ENCODE assay signal across 1 mouse cellular context in genomic region chr16:10447781-10448180, GRCm38 (mm10).
A peak's percentile ranks its signal among the peaks of the same experiment; 100 is the strongest.
TF ChIP-seq lines count a peak whose summit lies in the region.

No protein-coding gene starts in this region.

TF ChIP-seq in CH12.LX, 34 proteins besides CTCF, POLR2A, EP300 and RAD21 (continued from another document):
- no peak for TF ChIP-seq SIN3A (IDR thresholded peaks at IDR 0.05; ENCODE audit: low read length)
- no peak for TF ChIP-seq CHD1 (IDR thresholded peaks at IDR 0.05; ENCODE audit: low read depth, low read length)
- peak; percentile 80 for TF ChIP-seq TCF12 (IDR thresholded peaks at IDR 0.05; ENCODE audit: low read depth, low read length)
- TF ChIP-seq NELFE (IDR thresholded peaks at IDR 0.05; ENCODE audit: low read depth, low read length): 0 out of 2 replicates have a peak, but pooled peaks have one; percentile 28
- TF ChIP-seq ZKSCAN1 (IDR thresholded peaks at IDR 0.05; ENCODE audit: borderline replicate concordance, low read depth, low read length): no peak
- TF ChIP-seq MAZ (IDR thresholded peaks at IDR 0.05; ENCODE audit: low read depth, low read length): 0 out of 2 replicates have a peak, but pooled peaks have one; percentile 58
- TF ChIP-seq ELF1 (IDR thresholded peaks at IDR 0.05; ENCODE audit: low read depth, low read length): 0 out of 2 replicates have a peak, but pooled peaks have one; percentile 18
- no peak for TF ChIP-seq ZMIZ1 (IDR thresholded peaks at IDR 0.05; ENCODE audit: low read depth, low read length)
- peak; percentile 78 for TF ChIP-seq CHD2 (IDR thresholded peaks at IDR 0.05; ENCODE audit: low read length)
- no peak for TF ChIP-seq MAX (IDR thresholded peaks at IDR 0.05; ENCODE audit: low read length)
- peak; percentile 17; the same call in 1 of the 2 replicates for TF ChIP-seq SMC3 (IDR thresholded peaks at IDR 0.05; ENCODE audit: low read depth, low read length)
- no peak for TF ChIP-seq KAT2A (IDR thresholded peaks at IDR 0.05; ENCODE audit: insufficient replicate concordance, low read length)
- TF ChIP-seq E2F4 (IDR thresholded peaks at IDR 0.05; ENCODE audit: insufficient replicate concordance, low read depth, low read length): no peak
- TF ChIP-seq ETS1 (conservative IDR thresholded peaks at IDR 0.05; ENCODE audit: low read depth, low read length): peak; percentile 45
- no peak for TF ChIP-seq POLR2AphosphoS2 (IDR thresholded peaks at IDR 0.05; ENCODE audit: low read depth, low read length)
- no peak for TF ChIP-seq ZC3H11A (IDR thresholded peaks at IDR 0.05; ENCODE audit: low read depth, low read length)
- no peak for TF ChIP-seq TBP (conservative IDR thresholded peaks at IDR 0.05; ENCODE audit: low read depth, low read length)
- no peak for TF ChIP-seq MYC (IDR thresholded peaks at IDR 0.05; ENCODE audit: low read depth, low read length)
- TF ChIP-seq USF1 (IDR thresholded peaks at IDR 0.05; ENCODE audit: low read depth, low read length): no peak
- no peak for TF ChIP-seq HCFC1 (IDR thresholded peaks at IDR 0.05; ENCODE audit: low read depth, low read length)
- no peak for TF ChIP-seq USF2 (conservative IDR thresholded peaks at IDR 0.05; ENCODE audit: low read depth, low read length)
- no peak for TF ChIP-seq GABPA (IDR thresholded peaks at IDR 0.05; ENCODE audit: insufficient replicate concordance, low read depth, low read length)
- TF ChIP-seq MAFK (IDR thresholded peaks at IDR 0.05; ENCODE audit: insufficient replicate concordance, low read length): no peak
- TF ChIP-seq IRF4 (IDR thresholded peaks at IDR 0.05; ENCODE audit: low read depth, low read length): peak; percentile 62; the same call in 1 of the 2 replicates
- 0 out of 2 replicates have a peak, but pooled peaks have one; percentile 12 for TF ChIP-seq NRF1 (IDR thresholded peaks at IDR 0.05; ENCODE audit: low read depth, low read length)
- TF ChIP-seq PAX5 (IDR thresholded peaks at IDR 0.05; ENCODE audit: low read length): no peak
- peak; percentile 67; the same call in 1 of the 2 replicates for TF ChIP-seq RCOR1 (conservative IDR thresholded peaks at IDR 0.05; ENCODE audit: low read depth, low read length)
- TF ChIP-seq UBTF (IDR thresholded peaks at IDR 0.05; ENCODE audit: low read depth, low read length): no peak
- no peak for TF ChIP-seq JUN (IDR thresholded peaks at IDR 0.05; ENCODE audit: insufficient read depth, low read depth, low read length)
